Mouse (Mus musculus): ENCODE measurements around the gene Actn2. TPM values are rescaled to one million over a fixed set of nuclear protein-coding genes. Genes with fewer than 3 reads are reported as not detected.

Gene Actn2
- total RNA-seq, 2 experiments from 2014 or later = 1,826 to 1,902 TPM

DNA sequence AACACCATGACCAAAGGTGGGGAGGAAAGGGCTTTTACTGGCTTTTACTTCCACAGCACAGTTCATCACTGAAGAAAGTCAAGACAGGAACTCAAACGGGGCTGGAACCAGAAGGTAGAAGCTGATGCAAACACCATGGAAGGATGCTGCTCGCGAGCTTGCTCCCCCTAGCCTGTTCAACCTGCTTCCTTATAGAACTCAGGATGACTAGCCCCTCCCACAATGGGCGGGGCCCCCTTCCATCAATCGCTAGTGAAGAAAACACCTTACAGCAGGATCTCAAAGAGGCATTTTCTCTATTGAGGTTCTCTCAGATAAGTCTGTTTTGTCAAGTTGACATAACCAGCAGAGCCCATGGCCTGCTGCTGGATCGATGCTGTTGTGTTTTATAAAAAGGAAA lies 76.6 kb downstream of the Actn2 start:
- DNase-seq (ENCODE audit: low spot score) = no peak
- intact Hi-C loops (cut with DNase I) = no loop called here

DNA sequence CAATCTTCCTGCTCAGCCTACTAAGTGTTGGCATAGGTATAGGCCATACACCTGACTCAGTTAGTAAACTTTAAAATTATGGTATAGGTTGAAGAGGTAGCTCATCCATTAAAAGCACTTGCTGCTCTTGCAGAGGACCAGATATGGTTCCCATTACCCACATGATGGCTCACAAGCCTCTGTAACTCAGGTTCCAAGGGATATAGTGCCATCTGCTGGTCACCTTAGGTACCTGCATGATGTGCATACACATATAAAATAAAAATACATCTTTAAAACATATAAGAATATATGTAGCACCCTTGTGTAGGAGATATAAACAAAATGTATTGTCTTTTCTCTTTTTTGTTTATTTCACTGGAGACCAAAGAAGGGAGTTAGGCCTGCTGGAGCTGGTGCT lies 79.1 kb downstream of the Actn2 start:
- DNase-seq (ENCODE audit: low spot score) = no peak
- intact Hi-C loops (cut with DNase I) = no loop called here

DNA sequence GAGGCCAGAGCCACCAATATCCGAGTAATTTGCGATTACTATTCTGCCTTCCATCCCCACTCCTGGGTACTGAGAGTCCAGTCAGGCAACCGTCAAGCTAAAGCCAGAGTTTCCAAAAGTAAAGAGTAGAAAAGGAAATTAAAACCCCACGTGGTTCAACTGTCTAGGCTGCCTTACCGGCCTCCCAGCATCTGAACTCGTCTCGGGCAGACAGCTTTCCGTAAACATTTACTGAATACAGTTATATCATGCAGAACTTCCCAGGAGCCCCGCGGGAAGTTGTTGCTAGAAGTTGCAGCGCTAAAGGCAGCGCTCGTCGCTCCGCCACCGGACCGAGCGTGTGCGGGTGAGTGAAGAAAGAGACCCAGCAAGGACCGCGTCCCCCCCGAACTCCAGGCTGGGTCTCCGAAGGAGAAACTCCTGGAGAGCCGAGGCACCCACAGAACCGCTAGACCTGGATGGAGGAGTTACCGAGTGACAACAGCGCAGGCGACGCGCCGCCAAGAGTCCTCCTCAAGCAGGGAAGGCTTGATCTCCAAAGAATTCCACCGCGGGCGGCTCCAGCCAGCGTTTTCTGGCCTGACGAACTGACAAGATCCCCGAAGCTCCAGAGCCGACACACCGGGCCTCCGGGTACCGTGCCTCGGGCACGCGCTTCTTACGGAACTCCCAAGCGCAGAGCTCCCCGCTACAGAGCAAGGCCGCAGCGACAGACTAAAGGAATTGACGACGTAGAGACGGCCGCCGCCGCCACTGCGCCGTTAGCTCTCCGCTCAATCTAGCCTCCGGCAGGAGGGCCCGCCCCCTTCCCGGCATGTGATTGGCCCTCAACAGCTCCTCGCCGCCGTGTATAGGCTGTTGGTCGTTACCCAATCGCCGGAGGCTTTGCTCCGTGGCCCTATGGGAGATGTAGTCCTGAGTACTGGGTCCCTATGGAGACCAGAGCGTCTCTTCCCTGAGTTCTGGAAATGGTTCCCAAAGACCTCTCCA lies 82.9 kb downstream of the Actn2 start, which contains the start of gene Mtr:
Mtr (minus strand) TSS at position 723 of the 990 bp plus-strand sequence.
- DNase-seq (ENCODE audit: low spot score) = peak; percentile 92
- intact Hi-C loops (cut with DNase I) = loop anchor here (2.0 kb wide), 1 partner anchor 137 kb away; the partner anchor contains the start of gene Heatr1

DNA sequence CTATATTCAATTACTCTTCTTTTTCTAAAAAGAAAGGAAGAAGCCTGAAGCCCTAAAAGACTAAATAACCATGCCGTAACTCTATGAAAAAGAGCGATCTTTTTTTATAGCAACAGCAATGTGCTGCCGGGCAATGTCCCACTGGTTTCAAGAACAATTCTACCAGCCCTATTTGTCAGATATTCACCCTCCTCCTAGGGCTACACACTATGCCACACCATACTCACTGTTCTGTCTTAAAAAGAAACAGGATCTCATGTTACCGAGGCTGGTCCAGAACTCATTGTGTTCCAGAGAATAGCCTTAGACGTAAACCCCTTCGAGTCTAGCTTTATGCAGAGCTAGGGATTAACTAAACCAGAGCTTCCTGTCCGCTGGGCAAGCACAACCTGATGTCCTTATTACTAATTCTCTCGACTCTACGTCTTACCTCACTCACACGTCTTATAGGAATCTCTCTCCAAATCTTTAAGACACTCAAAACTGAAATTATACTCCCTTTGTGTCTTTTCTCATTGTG lies 83.6 kb downstream of the Actn2 start:
- intact Hi-C loops (cut with DNase I) = no loop called here
- no peak for DNase-seq (ENCODE audit: low spot score)

DNA sequence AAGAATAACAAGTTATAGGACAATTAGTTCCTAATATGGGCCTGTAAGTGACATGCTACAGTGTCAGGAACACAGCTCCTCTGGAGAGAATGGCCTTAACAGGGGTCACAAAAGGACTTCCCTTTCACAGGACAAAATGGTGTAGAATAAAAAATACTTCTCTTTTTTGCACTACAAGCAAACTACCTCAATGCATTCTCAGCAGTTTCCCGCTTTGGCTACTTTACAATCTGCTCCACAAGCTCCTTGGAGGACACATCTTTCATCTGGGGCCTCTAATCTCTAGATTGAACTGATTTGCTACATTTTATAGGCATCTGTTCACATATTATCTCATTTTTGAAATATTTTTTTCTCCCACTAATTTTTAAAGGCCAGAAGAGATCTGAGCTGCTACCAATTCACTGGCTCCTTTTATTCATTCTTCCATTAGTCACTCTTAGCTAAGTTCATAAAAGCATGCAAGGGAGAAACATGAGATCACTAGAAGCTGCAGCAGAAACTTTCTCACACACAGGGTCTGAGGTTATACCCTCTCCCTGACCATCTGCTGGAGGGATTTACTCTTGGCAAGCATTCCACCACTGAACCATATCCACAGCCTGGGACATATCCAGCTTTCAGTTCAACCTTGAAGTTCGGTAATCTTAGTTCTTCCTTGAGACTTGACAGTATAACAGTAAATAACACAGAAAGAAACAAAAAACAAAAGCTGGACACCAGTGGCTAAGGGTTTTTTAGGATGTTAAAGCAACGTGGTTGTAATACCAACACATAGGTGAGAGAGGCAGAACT lies 84.5 kb downstream of the Actn2 start:
- DNase-seq (ENCODE audit: low spot score) = no peak
- intact Hi-C loops (cut with DNase I) = no loop called here

DNA sequence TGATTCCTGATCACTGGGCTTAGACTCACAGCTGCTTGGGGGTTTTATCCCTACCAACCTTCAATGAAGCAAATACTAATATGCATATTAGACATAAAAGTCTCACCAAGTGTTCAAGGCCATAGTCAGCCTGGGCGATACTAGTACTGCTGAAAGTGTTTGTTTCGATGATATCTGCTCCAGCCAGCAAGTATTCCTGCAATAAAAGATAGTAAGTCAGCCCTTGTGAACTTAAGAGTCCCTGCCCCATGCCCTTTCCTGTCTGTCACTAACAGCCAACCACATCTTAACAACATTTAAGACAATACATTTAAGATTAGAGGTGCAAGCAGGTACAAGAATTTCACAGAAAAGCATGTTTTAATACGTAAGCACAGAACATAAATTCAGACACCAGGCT lies 90.1 kb downstream of the Actn2 start:
- DNase-seq (ENCODE audit: low spot score) = no peak
- intact Hi-C loops (cut with DNase I) = loop anchor here (5.0 kb wide), 1 partner anchor 33 kb away; no protein-coding TSS in a partner anchor

DNA sequence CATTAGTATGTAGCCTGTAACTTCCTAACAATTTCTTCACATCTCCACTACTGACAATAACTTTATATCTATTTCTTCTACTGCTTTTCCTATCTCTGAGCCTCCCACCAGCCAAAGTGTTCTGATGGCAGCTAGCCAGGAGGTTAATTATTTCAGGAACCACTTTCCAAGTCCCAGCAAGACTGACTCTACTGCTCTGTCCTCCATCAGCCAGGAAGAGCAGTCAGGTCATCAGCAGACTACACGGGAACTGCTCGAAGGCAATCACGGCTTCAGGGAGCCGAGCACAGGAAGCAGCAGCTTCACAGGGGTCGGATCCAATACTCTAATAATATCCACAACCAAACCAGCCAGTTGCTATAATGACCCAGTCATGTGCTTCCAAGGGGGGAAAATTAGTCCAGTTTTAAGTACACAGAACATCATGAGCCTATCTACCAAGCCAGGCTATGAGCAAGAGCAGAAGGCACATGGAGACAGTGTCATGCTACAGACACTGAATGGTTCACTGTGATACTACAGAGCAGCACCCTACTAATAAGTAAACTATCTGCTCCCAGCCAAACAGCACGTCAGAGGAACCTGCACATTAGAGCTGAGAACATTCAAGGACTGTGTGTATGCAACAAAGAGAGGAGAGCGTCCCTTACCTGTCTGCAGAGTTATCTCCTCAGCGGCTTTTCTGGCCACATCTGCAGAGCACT lies 91.2 kb downstream of the Actn2 start:
- intact Hi-C loops (cut with DNase I) = no loop called here
- no peak for DNase-seq (ENCODE audit: low spot score)

DNA sequence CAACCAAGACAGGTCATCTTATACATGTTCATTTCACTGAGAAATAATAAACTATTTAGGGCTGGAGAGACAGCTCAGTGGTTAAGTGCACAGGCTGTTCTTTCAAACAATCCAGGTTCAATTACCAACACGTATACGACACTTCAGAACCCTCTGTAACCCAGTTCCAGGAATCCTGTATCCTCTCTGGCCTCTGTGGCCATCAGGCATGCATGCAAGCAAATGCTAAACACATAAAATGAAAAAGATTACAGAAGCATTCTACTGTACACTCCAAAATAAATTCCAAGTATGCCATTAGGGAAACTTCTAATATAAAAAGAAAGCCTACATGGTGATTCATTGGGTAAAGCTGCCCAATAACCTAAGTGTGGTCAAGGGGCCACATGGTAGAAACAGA lies 94.6 kb downstream of the Actn2 start:
- no peak for DNase-seq (ENCODE audit: low spot score)
- intact Hi-C loops (cut with DNase I) = no loop called here

DNA sequence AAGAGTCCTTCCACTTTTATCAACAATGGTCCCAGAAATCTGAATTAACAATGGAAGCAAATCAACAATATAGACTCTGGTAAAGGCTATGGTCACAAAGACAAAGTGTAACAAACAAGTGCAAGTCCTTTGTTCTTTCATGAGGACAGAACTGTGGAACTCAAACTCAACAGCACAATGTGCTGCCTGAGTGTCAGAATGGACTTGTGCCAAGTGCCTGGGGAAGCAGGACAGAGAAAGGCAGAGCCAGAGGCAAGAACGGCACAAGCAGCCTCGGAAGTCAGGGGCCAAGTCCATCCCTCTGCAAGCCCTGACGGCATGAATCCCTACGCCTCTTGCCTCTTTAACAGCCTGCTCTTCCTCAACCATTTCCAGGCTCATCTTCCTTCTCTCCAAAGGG lies 96.6 kb downstream of the Actn2 start:
- no peak for DNase-seq (ENCODE audit: low spot score)
- intact Hi-C loops (cut with DNase I) = no loop called here

DNA sequence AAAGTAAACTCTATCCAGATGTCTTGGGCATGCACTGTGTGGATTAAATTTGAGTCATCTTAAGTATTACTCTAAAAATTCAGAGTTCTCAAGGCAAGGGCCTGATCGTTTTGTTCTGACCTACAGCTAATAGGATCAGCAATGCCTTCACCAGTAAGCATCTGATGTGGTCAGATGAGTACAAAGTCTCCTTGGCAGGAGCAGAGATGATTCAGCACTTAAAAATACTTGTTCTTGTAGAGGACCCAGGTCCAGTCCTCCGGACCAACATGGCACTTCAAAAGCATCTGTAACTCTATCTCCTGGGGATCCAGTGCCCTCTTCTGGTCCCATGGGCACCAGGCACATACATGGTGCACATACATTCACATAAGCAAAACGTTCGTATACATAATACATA lies 108.4 kb downstream of the Actn2 start:
- intact Hi-C loops (cut with DNase I) = no loop called here
- DNase-seq (ENCODE audit: low spot score) = no peak

DNA sequence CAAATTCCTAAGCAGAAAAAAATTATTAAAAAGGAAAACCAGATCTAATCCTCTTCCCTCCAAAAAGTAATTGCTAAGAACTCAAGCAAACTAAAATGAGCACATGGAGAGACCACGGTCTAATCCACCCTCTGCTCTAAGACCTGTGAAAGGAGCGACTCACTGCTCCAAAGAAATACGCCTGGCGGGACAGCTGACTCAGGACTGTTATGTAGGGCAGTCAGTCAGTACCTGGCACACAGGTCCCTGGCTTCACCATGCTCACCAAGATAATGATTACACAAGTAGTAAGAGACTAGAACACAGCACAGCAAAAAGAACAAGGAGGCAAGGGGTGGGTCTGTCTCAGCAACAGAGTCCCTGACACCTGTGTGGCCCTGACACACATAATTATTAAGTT lies 112.3 kb downstream of the Actn2 start:
- intact Hi-C loops (cut with DNase I) = no loop called here
- DNase-seq (ENCODE audit: low spot score) = no peak

DNA sequence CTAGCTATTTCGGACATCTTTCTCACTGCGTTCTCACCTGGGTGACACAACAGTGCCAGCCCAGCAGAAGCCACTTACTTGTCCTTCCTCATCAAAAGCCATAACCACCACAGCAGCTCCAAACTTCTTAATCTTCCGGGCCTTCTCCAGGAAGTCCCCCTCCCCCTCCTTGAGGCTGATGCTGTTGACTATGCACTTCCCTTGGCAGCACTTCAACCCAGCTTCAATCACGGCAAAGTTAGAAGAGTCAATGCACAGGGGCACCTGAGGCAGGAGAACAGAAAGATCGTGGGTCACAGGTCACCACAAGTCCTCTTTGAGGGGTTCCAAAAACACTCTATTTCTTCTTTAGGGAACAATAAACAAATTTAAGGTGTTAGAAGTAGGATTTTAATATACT lies 113.0 kb downstream of the Actn2 start:
- intact Hi-C loops (cut with DNase I) = no loop called here
- DNase-seq (ENCODE audit: low spot score) = no peak

Other genes with a start within 250 kb of the Actn2 start
- 1,000 to 10,000 TPM in 1 of 2 experiments, 100 to 1,000 TPM in 1; 936 to 1,019 TPM for gene Ryr2, start 233.8 kb downstream of the Actn2 start, total RNA-seq (2021)
- 10 to 100 TPM; 87.6 to 93.6 TPM for gene Mtr, start 82.6 kb downstream of the Actn2 start, total RNA-seq (2021)
- gene Heatr1, start 54.3 kb upstream of the Actn2 start, total RNA-seq (2021) = 10 to 100 TPM; 13.8 to 16.7 TPM
- gene Lgals8, start 124.2 kb upstream of the Actn2 start, total RNA-seq (2021) = 10 to 100 TPM; 32.4 to 37.8 TPM
- gene Edaradd, start 179.7 kb upstream of the Actn2 start, total RNA-seq (2021) = under 1 TPM in 1 of 2 experiments, not detected in 1; 0.05 TPM
- 1 to 10 TPM; 2.6 to 2.9 TPM for gene Ero1lb, start 225.1 kb upstream of the Actn2 start, total RNA-seq (2021)